Mouse (Mus musculus): Measurements from ENCODE around the gene A230050P20Rik. TPM values are rescaled to one million over a fixed set of nuclear protein-coding genes. Genes with fewer than 3 reads are reported as not detected.

A230050P20Rik gene
- total and polyA plus RNA-seq, 3 experiments: 63.7 to 199 (median 190) TPM

DNA sequence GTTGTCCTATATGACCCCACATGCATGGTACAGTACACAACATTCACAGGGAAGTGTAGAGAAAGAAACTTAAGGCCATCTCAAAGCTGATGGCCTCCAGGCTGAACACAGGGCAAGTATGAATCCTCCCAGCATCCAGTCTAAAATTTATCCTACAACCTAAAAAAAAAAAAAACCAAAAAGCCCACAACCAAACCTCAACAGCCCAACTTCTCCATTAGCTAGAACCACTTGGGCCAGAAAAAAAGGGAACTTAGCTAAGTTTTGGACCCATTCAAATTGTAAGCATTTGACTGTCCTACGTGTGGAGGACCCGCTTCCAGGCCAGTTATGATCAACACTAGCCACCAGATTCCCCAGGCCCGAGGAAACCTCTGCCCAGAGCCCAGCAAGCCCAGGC is 54.8 kb downstream of the A230050P20Rik start:
- Histone ChIP-seq H3K27me3 (ENCODE audit: control insufficient read depth in 1 of 2, insufficient read depth in 2 of 2, low read length in 2 of 2) (no peaks in the 10 kb centered on the region), H3K36me3 (ENCODE audit: control insufficient read depth in 1 of 2, insufficient read depth in 2 of 2, low read length in 2 of 2) (peaks cover 0 to 87% of the 10 kb centered on the region in 2 experiments; a peak in 2 of 4 replicates), H3K9ac (ENCODE audit: control insufficient read depth, low read depth, low read length, poor library complexity, severe bottlenecking) (no peak overlapping the region), H3K27ac (ENCODE audit: control insufficient read depth, low read depth, low read length) (no peak overlapping the region), H3K79me2 (ENCODE audit: control insufficient read depth, insufficient read depth, low read length, poor library complexity) (no peaks in the 10 kb centered on the region), H3K9me3 (replicated peaks; ENCODE audit: insufficient read depth, low read length) (no peaks in the 10 kb centered on the region), H3K4me3 (ENCODE audit: control insufficient read depth in 1 of 2, insufficient read depth in 1 of 2, low read depth in 2 of 2, low read length in 2 of 2) (no peak overlapping the region), H3K4me1 (ENCODE audit: control insufficient read depth in 1 of 2, insufficient read depth in 2 of 2, low read length in 2 of 2) (no peaks in the 10 kb centered on the region)
- peak; percentile 51 for TF ChIP-seq ZNF384 (IDR thresholded peaks at IDR 0.05; ENCODE audit: low read depth, low read length)
- TF ChIP-seq ELF1 (IDR thresholded peaks at IDR 0.05; ENCODE audit: low read depth, low read length): no peak
- no peak for DNase-seq (ENCODE audit: low read depth, low spot score)

Other genes starting within 250 kb of the A230050P20Rik start
- 867 and 1,103 TPM in 2 replicates for gene Ubl5, start 225.8 kb upstream of the A230050P20Rik start, total RNA-seq (2012; rRNA removed)
- 100 to 1,000 TPM in 1 of 2 experiments, not detected in 1; 850 TPM for gene Ubl5, start 225.8 kb upstream of the A230050P20Rik start, polyA plus RNA-seq (2012; ENCODE audit: insufficient read depth in 1 of 2, insufficient read length in 2 of 2, low read depth in 1 of 2, low replicate concordance in 2 of 2, missing spikeins in 1 of 2)
- 14.9 and 16.4 TPM in 2 replicates for gene Fbxl12, start 223.9 kb upstream of the A230050P20Rik start, total RNA-seq (2012; rRNA removed)
- gene Fbxl12, start 223.9 kb upstream of the A230050P20Rik start, polyA plus RNA-seq (2012; ENCODE audit: insufficient read depth in 1 of 2, insufficient read length in 2 of 2, low read depth in 1 of 2, low replicate concordance in 2 of 2, missing spikeins in 1 of 2): 10 to 100 TPM in 1 of 2 experiments, not detected in 1; 44.0 TPM
- gene Pin1, start 216.5 kb upstream of the A230050P20Rik start, total RNA-seq (2012; rRNA removed): 179 and 202 TPM in 2 replicates
- 100 to 1,000 TPM; 136 to 201 TPM for gene Pin1, start 216.5 kb upstream of the A230050P20Rik start, polyA plus RNA-seq (2012; ENCODE audit: insufficient read depth in 1 of 2, insufficient read length in 2 of 2, low read depth in 1 of 2, low replicate concordance in 2 of 2, missing spikeins in 1 of 2)
- gene Olfm2, start 122.3 kb upstream of the A230050P20Rik start, total RNA-seq (2012; rRNA removed): 0.26 and 0.54 TPM in 2 replicates
- 1 to 10 TPM in 1 of 2 experiments, not detected in 1; 1.9 TPM for gene Olfm2, start 122.3 kb upstream of the A230050P20Rik start, polyA plus RNA-seq (2012; ENCODE audit: insufficient read depth in 1 of 2, insufficient read length in 2 of 2, low read depth in 1 of 2, low replicate concordance in 2 of 2, missing spikeins in 1 of 2)
- 0.07 and 0.08 TPM in 2 replicates for gene Col5a3, start 53.6 kb upstream of the A230050P20Rik start, total RNA-seq (2012; rRNA removed)
- gene Col5a3, start 53.6 kb upstream of the A230050P20Rik start, polyA plus RNA-seq (2012; ENCODE audit: insufficient read depth in 1 of 2, insufficient read length in 2 of 2, low read depth in 1 of 2, low replicate concordance in 2 of 2, missing spikeins in 1 of 2): under 1 TPM in 1 of 2 experiments, not detected in 1; 0.53 TPM
- not detected in 2 replicates for gene Rdh8, start 50.1 kb upstream of the A230050P20Rik start, total RNA-seq (2012; rRNA removed)
- not detected for gene Rdh8, start 50.1 kb upstream of the A230050P20Rik start, polyA plus RNA-seq (2012; ENCODE audit: insufficient read depth in 1 of 2, insufficient read length in 2 of 2, low read depth in 1 of 2, low replicate concordance in 2 of 2, missing spikeins in 1 of 2)
- gene Angptl6, start 11.1 kb downstream of the A230050P20Rik start, total RNA-seq (2012; rRNA removed): 10.9 and 18.1 TPM in 2 replicates
- 10 to 100 TPM in 1 of 2 experiments, not detected in 1; 22.6 TPM for gene Angptl6, start 11.1 kb downstream of the A230050P20Rik start, polyA plus RNA-seq (2012; ENCODE audit: insufficient read depth in 1 of 2, insufficient read length in 2 of 2, low read depth in 1 of 2, low replicate concordance in 2 of 2, missing spikeins in 1 of 2)
- gene Ppan, start 19.5 kb downstream of the A230050P20Rik start, total RNA-seq (2012; rRNA removed): 612 and 763 TPM in 2 replicates
- gene Ppan, start 19.5 kb downstream of the A230050P20Rik start, polyA plus RNA-seq (2012; ENCODE audit: insufficient read depth in 1 of 2, insufficient read length in 2 of 2, low read depth in 1 of 2, low replicate concordance in 2 of 2, missing spikeins in 1 of 2): 100 to 1,000 TPM; 251 to 953 TPM
- 1,228 and 1,516 TPM in 2 replicates for gene Eif3g, start 30.0 kb downstream of the A230050P20Rik start, total RNA-seq (2012; rRNA removed)
- gene Eif3g, start 30.0 kb downstream of the A230050P20Rik start, polyA plus RNA-seq (2012; ENCODE audit: insufficient read depth in 1 of 2, insufficient read length in 2 of 2, low read depth in 1 of 2, low replicate concordance in 2 of 2, missing spikeins in 1 of 2): 1,000 to 10,000 TPM in 1 of 2 experiments, not detected in 1; 1,873 TPM
- gene Dnmt1, start 91.2 kb downstream of the A230050P20Rik start, total RNA-seq (2012; rRNA removed): 412 and 448 TPM in 2 replicates
- 1,000 to 10,000 TPM in 1 of 2 experiments, 100 to 1,000 TPM in 1; 681 to 1,953 TPM for gene Dnmt1, start 91.2 kb downstream of the A230050P20Rik start, polyA plus RNA-seq (2012; ENCODE audit: insufficient read depth in 1 of 2, insufficient read length in 2 of 2, low read depth in 1 of 2, low replicate concordance in 2 of 2, missing spikeins in 1 of 2)
- gene S1pr2, start 108.1 kb downstream of the A230050P20Rik start, total RNA-seq (2012; rRNA removed): 6.4 and 6.6 TPM in 2 replicates
- gene S1pr2, start 108.1 kb downstream of the A230050P20Rik start, polyA plus RNA-seq (2012; ENCODE audit: insufficient read depth in 1 of 2, insufficient read length in 2 of 2, low read depth in 1 of 2, low replicate concordance in 2 of 2, missing spikeins in 1 of 2): 10 to 100 TPM in 1 of 2 experiments, not detected in 1; 27.4 TPM
- 280 and 282 TPM in 2 replicates for gene Mrpl4, start 134.1 kb downstream of the A230050P20Rik start, total RNA-seq (2012; rRNA removed)
- gene Mrpl4, start 134.1 kb downstream of the A230050P20Rik start, polyA plus RNA-seq (2012; ENCODE audit: insufficient read depth in 1 of 2, insufficient read length in 2 of 2, low read depth in 1 of 2, low replicate concordance in 2 of 2, missing spikeins in 1 of 2): 100 to 1,000 TPM in 1 of 2 experiments, not detected in 1; 474 TPM
- 24.4 and 26.0 TPM in 2 replicates for gene Icam1, start 147.3 kb downstream of the A230050P20Rik start, total RNA-seq (2012; rRNA removed)
- 10 to 100 TPM in 1 of 2 experiments, not detected in 1; 31.0 TPM for gene Icam1, start 147.3 kb downstream of the A230050P20Rik start, polyA plus RNA-seq (2012; ENCODE audit: insufficient read depth in 1 of 2, insufficient read length in 2 of 2, low read depth in 1 of 2, low replicate concordance in 2 of 2, missing spikeins in 1 of 2)
- gene Icam4, start 160.7 kb downstream of the A230050P20Rik start, total RNA-seq (2012; rRNA removed): 259 and 260 TPM in 2 replicates
- 100 to 1,000 TPM; 193 to 268 TPM for gene Icam4, start 160.7 kb downstream of the A230050P20Rik start, polyA plus RNA-seq (2012; ENCODE audit: insufficient read depth in 1 of 2, insufficient read length in 2 of 2, low read depth in 1 of 2, low replicate concordance in 2 of 2, missing spikeins in 1 of 2)
- gene Icam5, start 163.4 kb downstream of the A230050P20Rik start, total RNA-seq (2012; rRNA removed): 4.8 TPM in 2 replicates
- gene Icam5, start 163.4 kb downstream of the A230050P20Rik start, polyA plus RNA-seq (2012; ENCODE audit: insufficient read depth in 1 of 2, insufficient read length in 2 of 2, low read depth in 1 of 2, low replicate concordance in 2 of 2, missing spikeins in 1 of 2): 1 to 10 TPM in 1 of 2 experiments, not detected in 1; 9.5 TPM
- 1.1 and 1.5 TPM in 2 replicates for gene Zglp1, start 198.5 kb downstream of the A230050P20Rik start, total RNA-seq (2012; rRNA removed)
- gene Zglp1, start 198.5 kb downstream of the A230050P20Rik start, polyA plus RNA-seq (2012; ENCODE audit: insufficient read depth in 1 of 2, insufficient read length in 2 of 2, low read depth in 1 of 2, low replicate concordance in 2 of 2, missing spikeins in 1 of 2): 1 to 10 TPM in 1 of 2 experiments, not detected in 1; 8.0 TPM
- 4.6 and 6.4 TPM in 2 replicates for gene Gm49373, start 204.5 kb downstream of the A230050P20Rik start, total RNA-seq (2012; rRNA removed)
- gene Gm49373, start 204.5 kb downstream of the A230050P20Rik start, polyA plus RNA-seq (2012; ENCODE audit: insufficient read depth in 1 of 2, insufficient read length in 2 of 2, low read depth in 1 of 2, low replicate concordance in 2 of 2, missing spikeins in 1 of 2): 1 to 10 TPM in 1 of 2 experiments, not detected in 1; 8.3 TPM
- 198 and 247 TPM in 2 replicates for gene Fdx1l, start 205.0 kb downstream of the A230050P20Rik start, total RNA-seq (2012; rRNA removed)
- 100 to 1,000 TPM; 305 to 361 TPM for gene Fdx1l, start 205.0 kb downstream of the A230050P20Rik start, polyA plus RNA-seq (2012; ENCODE audit: insufficient read depth in 1 of 2, insufficient read length in 2 of 2, low read depth in 1 of 2, low replicate concordance in 2 of 2, missing spikeins in 1 of 2)
- gene Gm38431, start 223.4 kb downstream of the A230050P20Rik start, total RNA-seq (2012; rRNA removed): 42.1 and 47.8 TPM in 2 replicates
- gene Gm38431, start 223.4 kb downstream of the A230050P20Rik start, polyA plus RNA-seq (2012; ENCODE audit: insufficient read depth in 1 of 2, insufficient read length in 2 of 2, low read depth in 1 of 2, low replicate concordance in 2 of 2, missing spikeins in 1 of 2): 100 to 1,000 TPM in 1 of 2 experiments, 10 to 100 TPM in 1; 38.9 to 191 TPM
- 50.0 and 60.1 TPM in 2 replicates for gene Raver1, start 223.4 kb downstream of the A230050P20Rik start, total RNA-seq (2012; rRNA removed)
- 100 to 1,000 TPM in 1 of 2 experiments, not detected in 1; 291 TPM for gene Raver1, start 223.4 kb downstream of the A230050P20Rik start, polyA plus RNA-seq (2012; ENCODE audit: insufficient read depth in 1 of 2, insufficient read length in 2 of 2, low read depth in 1 of 2, low replicate concordance in 2 of 2, missing spikeins in 1 of 2)